Mouse (Mus musculus) bone marrow, adult 2 months (tissue): Measurements from ENCODE around the gene Nrxn2.

Source experiments
- CTCF ChIP-seq: fragments of 200-500 bp; IDR thresholded peaks from 2 replicates; pipeline ENCODE4 v1.5.1; 2011; ENCODE audit warnings: low read length, control low read depth; ENCODE audit not compliant: control insufficient read depth, insufficient read depth
- POLR2A ChIP-seq: fragments of 200-500 bp; IDR thresholded peaks from 2 replicates; pipeline ENCODE4 v1.6.1; 2011; ENCODE audit warnings: low read depth, mild to moderate bottlenecking, control low read depth, low read length, borderline replicate concordance; ENCODE audit not compliant: control insufficient read depth

DNA sequence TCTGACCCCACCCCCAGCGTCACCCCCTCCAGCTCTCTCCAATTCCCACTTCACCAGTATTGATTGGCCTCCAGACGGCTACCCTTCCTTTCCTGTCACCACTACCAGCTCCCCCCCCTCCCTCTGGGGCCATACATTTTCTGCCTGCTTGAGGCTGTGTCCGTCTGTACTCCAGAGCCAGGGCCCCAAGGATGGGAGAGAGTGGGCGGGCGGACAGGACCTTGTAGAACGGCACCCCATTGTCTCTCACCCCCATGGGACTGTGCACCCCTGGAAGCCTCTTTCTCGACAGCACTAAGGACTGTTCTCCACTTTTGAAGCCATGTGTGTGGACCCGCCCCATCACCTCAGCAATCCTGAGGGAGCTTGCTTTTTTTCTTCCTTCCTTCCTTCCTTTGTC lies 77.2 kb downstream of the Nrxn2 start:
- no peak for TF ChIP-seq CTCF
- no peak for TF ChIP-seq POLR2A
